Mouse (Mus musculus): ENCODE results near the gene Dtx4. TPM values are rescaled to one million over a fixed set of nuclear protein-coding genes. Genes with fewer than 3 reads are reported as not detected.
A peak's percentile ranks its signal among the peaks of the same experiment; 100 is the strongest.

The Dtx4 gene
- polyA plus RNA-seq, 1 experiment from 2014 or later, result 16.9 TPM

DNA sequence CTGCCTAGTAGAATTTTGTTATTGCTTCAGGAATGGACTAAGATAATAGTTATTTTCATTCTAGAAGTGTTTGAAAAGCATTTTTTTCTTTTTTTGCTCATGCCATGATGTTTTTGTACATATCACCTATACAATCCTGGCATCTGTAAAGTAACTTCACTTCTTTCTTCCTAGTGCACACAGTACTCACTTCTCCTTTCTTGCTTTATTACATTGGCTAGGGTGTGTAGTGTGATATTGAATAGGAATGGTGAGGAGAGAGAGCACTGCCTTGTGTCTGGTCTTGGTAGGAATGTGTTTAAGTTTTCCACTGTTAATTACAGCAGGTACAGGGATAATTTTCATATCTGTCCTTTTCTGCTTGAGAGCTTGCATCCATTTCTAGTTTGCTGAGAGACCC lies 13.4 kb upstream of the Dtx4 start:
- Histone ChIP-seq H3K36me3 (ENCODE audit: poor library complexity, severe bottlenecking) (no peaks in the 10 kb centered on the region), H3K4me2 (no peak overlapping the region), H3K27ac (no peak overlapping the region), H3K4me3 (no peak overlapping the region), H3K27me3 (no peaks in the 10 kb centered on the region), H3K4me1 (no peaks in the 10 kb centered on the region; the same call in 1 of the 2 replicates), H3K9me3 (replicated peaks) (no peaks in the 10 kb centered on the region), H3K9ac (no peak overlapping the region)
- ATAC-seq, result no peak

DNA sequence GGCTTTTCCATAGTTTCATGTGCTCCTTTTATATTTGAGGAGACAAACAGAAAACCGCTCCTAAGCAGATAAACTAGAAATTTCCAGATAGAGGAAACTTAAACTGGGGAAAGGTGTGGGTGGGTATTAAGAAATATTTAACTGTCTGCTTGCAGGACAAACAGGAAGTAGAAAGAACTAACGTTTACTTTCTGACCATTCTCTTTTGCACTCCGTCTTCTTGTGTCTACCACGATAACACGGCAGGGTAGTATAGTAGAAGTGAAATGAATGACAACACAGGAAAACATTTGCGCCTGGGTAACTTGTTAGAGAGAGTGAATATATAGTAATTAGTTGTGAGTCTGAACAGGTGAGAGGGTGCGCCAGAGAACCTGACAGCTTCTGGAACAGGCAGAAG lies 1.5 kb upstream of the Dtx4 start:
- Histone ChIP-seq H3K36me3 (ENCODE audit: poor library complexity, severe bottlenecking) (peaks cover 3% of the 10 kb centered on the region; the same call in 1 of the 2 replicates), H3K9ac (no peak overlapping the region), H3K4me1 (peaks cover 30% of the 10 kb centered on the region), H3K4me3 (no peak overlapping the region), H3K4me2 (no peak overlapping the region), H3K9me3 (replicated peaks) (no peaks in the 10 kb centered on the region), H3K27ac (no peak overlapping the region), H3K27me3 (no peaks in the 10 kb centered on the region)
- ATAC-seq, result no peak
- WGBS, result 93% methylated on average over 7 of the region's 7 CpGs

DNA sequence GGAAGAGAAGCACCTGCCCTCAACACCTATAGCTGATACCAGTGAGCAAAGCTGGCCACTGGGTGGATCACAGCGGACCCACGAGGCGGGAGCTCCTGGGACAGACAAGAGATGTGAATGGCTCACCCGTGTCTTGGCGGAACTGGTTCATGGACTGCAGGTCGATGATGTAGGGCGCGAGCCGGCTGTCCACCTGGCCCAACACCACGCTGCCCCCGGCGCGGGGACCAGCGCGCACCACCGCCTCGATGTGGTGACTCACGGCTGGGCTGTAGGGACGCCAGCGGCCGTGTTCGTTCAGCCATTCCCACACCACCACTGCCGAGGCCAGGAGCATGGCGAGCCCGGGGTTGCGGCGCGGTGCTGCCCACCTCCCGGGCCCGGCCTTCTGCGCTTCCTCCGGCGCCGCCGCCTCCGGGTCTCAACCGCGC lies 358 bp downstream of the Dtx4 start:
- ATAC-seq, result peak; percentile 65
- H3K9ac ChIP-seq, result peak overlapping the region; percentile 91
- H3K36me3 ChIP-seq (ENCODE audit: poor library complexity, severe bottlenecking), result peaks cover 11% of the 10 kb centered on the region; the same call in 1 of the 2 replicates
- peak overlapping the region; percentile 87 for H3K4me2 ChIP-seq
- peak overlapping the region; percentile 89 for H3K27ac ChIP-seq
- under 1% methylated on average over 25 of the region's 38 CpGs for WGBS
- H3K27me3 ChIP-seq, result no peaks in the 10 kb centered on the region
- peak overlapping the region; percentile 84 for H3K4me3 ChIP-seq
- H3K4me1 ChIP-seq, result peaks cover 36% of the 10 kb centered on the region
- no peaks in the 10 kb centered on the region for H3K9me3 ChIP-seq (replicated peaks)

DNA sequence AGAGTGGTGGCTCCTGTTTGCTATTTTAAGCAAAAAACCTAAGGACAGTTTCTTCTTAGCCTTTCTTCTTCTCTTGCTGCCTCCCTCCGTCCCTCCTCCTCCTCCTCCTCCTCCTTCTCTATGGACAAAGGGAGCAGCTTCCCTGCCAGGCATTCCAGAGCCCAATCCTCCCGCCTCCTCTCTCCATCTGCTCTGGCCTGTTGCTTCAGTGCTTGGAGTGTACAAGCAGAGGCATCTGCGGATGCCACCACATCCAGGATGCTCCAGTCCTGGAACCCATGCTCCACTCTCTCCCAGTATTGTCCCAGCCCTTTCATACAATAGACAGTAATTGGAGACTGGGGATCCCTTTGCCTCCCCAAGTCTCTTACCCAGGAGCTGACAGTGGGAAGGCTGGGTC lies 1.1 kb downstream of the Dtx4 start:
- H3K4me1 ChIP-seq, result peaks cover 43% of the 10 kb centered on the region
- WGBS, result 0% methylated on average over 3 of the region's 3 CpGs
- H3K9me3 ChIP-seq (replicated peaks), result no peaks in the 10 kb centered on the region
- peak; percentile 65 for ATAC-seq
- peak overlapping the region; percentile 87 for H3K4me2 ChIP-seq
- peaks cover 13% of the 10 kb centered on the region; the same call in 1 of the 2 replicates for H3K36me3 ChIP-seq (ENCODE audit: poor library complexity, severe bottlenecking)
- H3K27me3 ChIP-seq, result no peaks in the 10 kb centered on the region
- H3K4me3 ChIP-seq, result peak overlapping the region; percentile 84
- H3K27ac ChIP-seq, result peak overlapping the region; percentile 89
- H3K9ac ChIP-seq, result peak overlapping the region; percentile 91

DNA sequence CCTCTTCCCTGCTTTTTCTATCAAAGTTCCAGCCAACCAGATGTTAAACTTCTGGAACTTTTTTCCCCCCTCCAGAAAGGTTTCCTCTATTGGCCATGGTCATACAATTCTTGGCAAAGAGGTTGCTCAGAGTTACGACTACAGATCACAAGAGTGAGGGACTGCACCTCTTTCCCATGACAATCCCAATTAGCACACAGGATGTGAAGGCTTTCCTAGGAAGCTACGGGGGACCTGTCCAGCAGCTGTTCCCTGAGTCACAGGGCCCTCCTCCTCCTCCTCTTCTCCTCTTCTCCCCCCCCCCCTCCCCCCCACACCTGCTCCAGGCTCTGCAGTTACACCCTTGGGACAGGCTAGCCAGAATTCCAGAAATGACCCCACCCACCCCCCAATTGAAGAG lies 1.8 kb downstream of the Dtx4 start:
- H3K36me3 ChIP-seq (ENCODE audit: poor library complexity, severe bottlenecking), result peaks cover 13% of the 10 kb centered on the region; the same call in 1 of the 2 replicates
- WGBS, result 5% methylated on average over 2 of the region's 2 CpGs
- no peaks in the 10 kb centered on the region for H3K9me3 ChIP-seq (replicated peaks)
- peak overlapping the region; percentile 87 for H3K4me2 ChIP-seq
- H3K27ac ChIP-seq, result peak overlapping the region; percentile 89; the same call in 1 of the 2 replicates
- H3K4me1 ChIP-seq, result peaks cover 45% of the 10 kb centered on the region
- peak overlapping the region; percentile 84 for H3K4me3 ChIP-seq
- no peak for ATAC-seq
- H3K27me3 ChIP-seq, result no peaks in the 10 kb centered on the region
- peak overlapping the region; percentile 91 for H3K9ac ChIP-seq

DNA sequence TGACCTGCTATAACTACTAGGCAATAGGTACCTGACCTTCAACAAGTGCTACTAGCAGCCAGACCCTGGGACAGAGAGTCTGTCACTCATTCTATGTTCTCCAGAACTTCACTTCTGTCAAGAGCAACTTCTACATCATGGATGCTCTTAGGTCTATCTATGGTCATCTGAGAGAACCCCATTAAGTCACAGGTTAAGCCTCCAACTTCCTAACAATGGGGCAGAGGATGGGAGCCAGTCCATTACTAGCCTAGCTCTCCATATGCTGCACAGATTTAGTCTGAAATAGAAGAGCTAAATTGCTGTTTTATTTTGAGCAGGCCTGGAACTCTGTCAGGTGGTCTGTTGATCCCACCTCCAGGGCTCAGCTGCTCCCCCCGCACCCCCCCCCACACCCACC lies 2.3 kb downstream of the Dtx4 start:
- H3K27me3 ChIP-seq, result no peaks in the 10 kb centered on the region
- H3K4me2 ChIP-seq, result peak overlapping the region; percentile 87
- no peak overlapping the region for H3K9ac ChIP-seq
- no peak overlapping the region for H3K27ac ChIP-seq
- peaks cover 13% of the 10 kb centered on the region; the same call in 1 of the 2 replicates for H3K36me3 ChIP-seq (ENCODE audit: poor library complexity, severe bottlenecking)
- 67% methylated on average over 1 of the region's 1 CpGs for WGBS
- no peaks in the 10 kb centered on the region for H3K9me3 ChIP-seq (replicated peaks)
- ATAC-seq, result no peak
- H3K4me1 ChIP-seq, result peaks cover 51% of the 10 kb centered on the region
- H3K4me3 ChIP-seq, result no peak overlapping the region; the same call in 1 of the 2 replicates

DNA sequence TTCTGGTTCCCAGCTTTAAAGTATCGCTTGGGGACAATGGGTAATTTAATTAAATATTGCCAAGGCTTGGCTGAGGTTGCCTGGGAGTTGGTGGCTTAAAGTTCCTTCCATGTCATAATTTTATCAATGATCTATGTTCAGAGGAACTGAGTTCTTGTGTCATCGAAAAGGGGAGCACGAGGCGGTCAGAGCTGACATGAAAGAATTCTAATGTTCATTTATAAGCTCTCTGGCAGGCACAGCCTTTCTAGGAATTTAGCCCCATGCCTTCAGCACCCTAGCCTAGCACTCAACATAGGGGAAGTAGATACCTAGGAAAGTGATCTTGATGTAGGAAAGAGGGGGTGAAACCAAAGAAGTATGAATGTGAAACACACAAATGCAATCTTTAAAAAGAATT lies 2.9 kb downstream of the Dtx4 start:
- H3K4me3 ChIP-seq, result no peak overlapping the region
- H3K36me3 ChIP-seq (ENCODE audit: poor library complexity, severe bottlenecking), result peaks cover 13% of the 10 kb centered on the region; the same call in 1 of the 2 replicates
- H3K27ac ChIP-seq, result no peak overlapping the region
- 78% methylated on average over 4 of the region's 4 CpGs for WGBS
- no peak for ATAC-seq
- H3K9ac ChIP-seq, result no peak overlapping the region
- no peaks in the 10 kb centered on the region for H3K27me3 ChIP-seq
- peaks cover 56% of the 10 kb centered on the region for H3K4me1 ChIP-seq
- no peaks in the 10 kb centered on the region for H3K9me3 ChIP-seq (replicated peaks)
- H3K4me2 ChIP-seq, result peak overlapping the region; percentile 87

DNA sequence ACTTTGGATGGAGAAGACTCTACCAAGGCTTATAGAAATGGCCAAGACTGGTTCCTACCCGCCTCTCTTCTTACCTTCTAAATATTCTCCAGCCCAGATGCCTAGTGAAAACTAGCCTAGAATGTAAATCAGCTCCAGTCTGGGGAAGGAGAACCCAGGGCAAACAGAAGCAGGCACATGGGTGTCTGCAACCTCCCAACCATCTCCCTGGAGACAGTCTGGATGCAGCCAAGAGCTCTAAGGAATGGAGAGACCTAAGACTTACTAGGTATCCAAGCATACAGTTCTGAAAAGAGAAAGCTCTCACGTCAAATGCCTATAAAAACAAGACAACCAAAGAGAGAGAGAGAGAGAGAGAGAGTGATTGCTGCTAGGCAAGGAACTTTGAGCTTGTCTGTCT lies 3.3 kb downstream of the Dtx4 start:
- Histone ChIP-seq H3K27ac (no peak overlapping the region), H3K36me3 (ENCODE audit: poor library complexity, severe bottlenecking) (peaks cover 13% of the 10 kb centered on the region; the same call in 1 of the 2 replicates), H3K9me3 (replicated peaks) (no peaks in the 10 kb centered on the region), H3K4me2 (0 out of 2 replicates have a peak overlapping the region, but pooled peaks have one; percentile 5), H3K27me3 (no peaks in the 10 kb centered on the region), H3K9ac (no peak overlapping the region), H3K4me1 (peaks cover 56% of the 10 kb centered on the region), H3K4me3 (no peak overlapping the region)
- ATAC-seq, result no peak
- WGBS, result 80% methylated on average over 2 of the region's 2 CpGs

DNA sequence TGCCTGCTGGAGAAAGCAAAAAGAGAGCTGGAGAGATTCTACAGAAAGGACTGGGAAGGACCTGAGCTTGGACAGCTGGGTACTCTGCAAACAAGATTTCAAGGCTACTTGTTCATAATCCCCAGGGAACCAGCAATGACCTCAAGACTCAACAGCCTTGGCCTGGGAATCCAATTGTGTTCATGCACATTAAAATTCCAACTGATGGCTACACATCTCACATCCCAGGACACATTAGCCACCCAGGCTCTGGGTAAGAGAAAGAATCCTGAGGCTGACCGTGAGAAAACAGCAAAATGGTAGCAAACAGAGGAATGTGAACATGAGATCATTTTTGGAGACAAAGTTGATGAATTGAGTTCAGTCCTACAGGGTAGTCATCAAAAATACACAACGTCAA lies 5.0 kb downstream of the Dtx4 start:
- 88% methylated on average over 2 of the region's 2 CpGs for WGBS
- Histone ChIP-seq H3K27ac (no peak overlapping the region), H3K9me3 (replicated peaks) (no peaks in the 10 kb centered on the region), H3K4me2 (no peak overlapping the region), H3K27me3 (no peaks in the 10 kb centered on the region), H3K36me3 (ENCODE audit: poor library complexity, severe bottlenecking) (peaks cover 27% of the 10 kb centered on the region), H3K4me1 (peaks cover 63% of the 10 kb centered on the region), H3K9ac (no peak overlapping the region), H3K4me3 (no peak overlapping the region)
- no peak for ATAC-seq

DNA sequence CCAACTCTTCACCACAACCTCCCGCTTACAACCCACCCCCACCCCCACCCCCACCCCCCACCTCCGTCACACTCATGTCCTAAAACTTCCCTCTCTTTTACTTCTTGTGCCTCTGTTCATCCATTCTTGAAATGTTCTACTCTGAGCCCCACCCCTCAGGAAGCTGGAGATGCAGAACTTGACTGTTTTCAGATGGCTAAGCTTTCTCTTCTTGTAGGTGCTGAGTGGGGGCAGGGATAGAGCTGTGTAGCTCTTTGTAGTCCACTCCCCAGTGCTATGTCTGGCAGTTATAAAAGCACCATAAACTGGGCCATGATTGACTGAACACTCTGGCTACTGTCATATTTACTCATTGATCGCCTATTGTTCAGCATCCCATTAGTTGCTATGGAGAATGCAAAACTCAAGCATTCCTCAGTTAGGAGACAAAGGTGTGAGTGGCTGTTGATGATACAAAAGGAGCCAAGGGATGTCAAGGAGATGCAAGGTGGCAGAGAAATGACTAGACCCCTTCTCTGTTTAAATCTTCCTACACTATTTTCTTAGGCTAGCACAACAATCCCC lies 6.2 kb downstream of the Dtx4 start:
- Histone ChIP-seq H3K27me3 (no peaks in the 10 kb centered on the region), H3K4me1 (peaks cover 66% of the 10 kb centered on the region), H3K27ac (no peak overlapping the region), H3K9ac (no peak overlapping the region), H3K36me3 (ENCODE audit: poor library complexity, severe bottlenecking) (peaks cover 39% of the 10 kb centered on the region), H3K9me3 (replicated peaks) (no peaks in the 10 kb centered on the region), H3K4me2 (no peak overlapping the region), H3K4me3 (no peak overlapping the region)
- no peak for ATAC-seq
- WGBS, result 42% methylated on average over 3 of the region's 3 CpGs

DNA sequence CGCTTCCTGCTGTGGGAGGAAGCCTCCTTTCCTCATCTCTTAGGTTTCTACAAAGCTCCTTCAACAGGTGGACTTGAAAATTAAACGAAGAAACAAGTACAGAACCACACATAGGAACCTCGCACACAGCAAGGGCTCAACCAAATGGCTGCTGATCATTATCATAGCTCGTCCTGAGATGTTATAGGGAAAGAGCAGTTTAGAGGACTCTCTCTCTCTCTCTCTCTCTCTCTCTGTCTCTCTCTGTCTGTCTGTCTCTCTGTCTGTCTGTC lies 7.1 kb downstream of the Dtx4 start:
- Histone ChIP-seq H3K4me1 (peaks cover 66% of the 10 kb centered on the region), H3K9ac (no peak overlapping the region), H3K9me3 (replicated peaks) (no peaks in the 10 kb centered on the region), H3K4me2 (no peak overlapping the region), H3K27me3 (no peaks in the 10 kb centered on the region), H3K27ac (no peak overlapping the region), H3K4me3 (no peak overlapping the region), H3K36me3 (ENCODE audit: poor library complexity, severe bottlenecking) (peaks cover 41% of the 10 kb centered on the region)
- no peak for ATAC-seq
- WGBS, result 19% methylated on average over 4 of the region's 4 CpGs

DNA sequence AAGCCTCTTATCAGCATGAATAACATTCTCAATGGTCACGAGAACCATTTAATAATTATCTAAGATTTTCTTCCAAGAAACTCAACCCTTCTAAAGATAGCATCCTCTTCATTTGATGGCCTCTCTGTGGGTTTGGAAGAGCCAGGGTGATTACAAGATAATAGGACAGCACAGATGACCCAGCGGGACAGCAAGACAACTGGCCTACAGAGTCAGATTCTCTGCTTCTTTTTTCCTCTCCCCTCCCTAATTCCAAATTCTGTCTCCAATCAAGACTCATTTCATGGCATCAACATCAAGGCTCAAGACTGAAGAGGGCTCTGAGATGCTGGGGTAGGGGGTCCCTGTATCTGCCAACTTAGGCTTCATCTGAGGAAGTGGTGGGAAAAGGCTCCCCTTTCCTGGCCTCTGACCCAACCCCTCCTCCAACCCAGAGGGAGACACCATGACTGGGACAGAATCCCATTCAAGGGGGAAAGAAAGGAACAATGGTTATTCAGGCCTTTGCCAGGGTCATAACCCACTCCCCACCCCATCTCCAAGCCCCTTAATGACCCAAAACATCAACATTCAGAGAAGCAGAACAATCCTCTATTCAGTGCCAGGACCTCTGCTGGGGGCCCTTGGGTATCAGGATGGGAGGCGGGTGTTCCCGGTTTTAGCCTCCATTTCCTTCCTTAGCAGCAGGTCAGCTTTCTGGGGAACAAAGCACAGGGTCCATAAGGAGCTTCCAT lies 7.6 kb downstream of the Dtx4 start:
- 29% methylated on average over 4 of the region's 4 CpGs for WGBS
- no peak overlapping the region for H3K4me2 ChIP-seq
- H3K9ac ChIP-seq, result no peak overlapping the region
- ATAC-seq, result no peak
- no peaks in the 10 kb centered on the region for H3K9me3 ChIP-seq (replicated peaks)
- H3K27ac ChIP-seq, result no peak overlapping the region
- no peaks in the 10 kb centered on the region for H3K27me3 ChIP-seq
- peaks cover 41% of the 10 kb centered on the region for H3K36me3 ChIP-seq (ENCODE audit: poor library complexity, severe bottlenecking)
- no peak overlapping the region for H3K4me3 ChIP-seq
- peaks cover 66% of the 10 kb centered on the region for H3K4me1 ChIP-seq

Data from forebrain, embryonic 13.5 days (tissue).